Mouse (Mus musculus): Measurements from ENCODE around the gene Tmem255b. TPM values are rescaled to one million over a fixed set of nuclear protein-coding genes. Genes with fewer than 3 reads are reported as not detected.

Tmem255b gene
- total RNA-seq, 2 experiments from 2014 or later = not detected

Other genes with a start within 250 kb of the Tmem255b start
- not detected in 2 replicates for gene Grtp1, start 234.6 kb upstream of the Tmem255b start, total RNA-seq (2014; fragmentation: Nextera tagmentation)
- 0.56 TPM in 1 of 2 replicates, not detected in the other for gene Grtp1, start 234.6 kb upstream of the Tmem255b start, total RNA-seq (2017)
- not detected in 2 replicates for gene Adprhl1, start 181.0 kb upstream of the Tmem255b start, total RNA-seq (2014; fragmentation: Nextera tagmentation)
- gene Adprhl1, start 181.0 kb upstream of the Tmem255b start, total RNA-seq (2017) = not detected in 2 replicates
- gene Dcun1d2, start 147.1 kb upstream of the Tmem255b start, total RNA-seq (2014; fragmentation: Nextera tagmentation) = 11.5 and 12.4 TPM in 2 replicates
- gene Dcun1d2, start 147.1 kb upstream of the Tmem255b start, total RNA-seq (2017) = 17.3 and 20.9 TPM in 2 replicates
- 6.0 and 12.3 TPM in 2 replicates for gene Tmco3, start 147.0 kb upstream of the Tmem255b start, total RNA-seq (2014; fragmentation: Nextera tagmentation)
- 6.9 and 15.3 TPM in 2 replicates for gene Tmco3, start 147.0 kb upstream of the Tmem255b start, total RNA-seq (2017)
- gene Tfdp1, start 96.4 kb upstream of the Tmem255b start, total RNA-seq (2014; fragmentation: Nextera tagmentation) = 277 and 291 TPM in 2 replicates
- 200 and 242 TPM in 2 replicates for gene Tfdp1, start 96.4 kb upstream of the Tmem255b start, total RNA-seq (2017)
- not detected in 2 replicates for gene Atp4b, start 38.4 kb upstream of the Tmem255b start, total RNA-seq (2014; fragmentation: Nextera tagmentation)
- gene Atp4b, start 38.4 kb upstream of the Tmem255b start, total RNA-seq (2017) = not detected in 2 replicates
- gene Grk1, start 30.1 kb upstream of the Tmem255b start, total RNA-seq (2014; fragmentation: Nextera tagmentation) = not detected in 2 replicates
- gene Grk1, start 30.1 kb upstream of the Tmem255b start, total RNA-seq (2017) = 0.04 TPM in 1 of 2 replicates, not detected in the other
- not detected in 2 replicates for gene Gas6, start 59.3 kb downstream of the Tmem255b start, total RNA-seq (2014; fragmentation: Nextera tagmentation)
- gene Gas6, start 59.3 kb downstream of the Tmem255b start, total RNA-seq (2017) = 0.10 TPM in 1 of 2 replicates, not detected in the other
- not detected in 2 replicates for gene 1700029H14Rik, start 127.3 kb downstream of the Tmem255b start, total RNA-seq (2014; fragmentation: Nextera tagmentation)
- not detected in 2 replicates for gene 1700029H14Rik, start 127.3 kb downstream of the Tmem255b start, total RNA-seq (2017)
- 52.5 and 55.5 TPM in 2 replicates for gene Rasa3, start 242.4 kb downstream of the Tmem255b start, total RNA-seq (2014; fragmentation: Nextera tagmentation)
- gene Rasa3, start 242.4 kb downstream of the Tmem255b start, total RNA-seq (2017) = 53.3 and 54.4 TPM in 2 replicates